Mouse (Mus musculus) megakaryocyte progenitor cell, adult 5-6 weeks (primary cell): ENCODE results near the gene Thsd4. TPM values are rescaled to one million over a fixed set of nuclear protein-coding genes. Genes with fewer than 3 reads are reported as not detected.
A peak's percentile ranks its signal among the peaks of the same experiment; 100 is the strongest.

Experiments
- ATAC-seq: replicated peaks from 2 replicates; pipeline ENCODE4 v1.8.0; 2016; ENCODE audit warnings: mild to moderate bottlenecking, moderate TSS enrichment, inconsistent platforms; ENCODE audit not compliant: poor library complexity
- total RNA-seq, 2 experiments: library from RNA; stranded (forward) in 1 of 2; stranded (reverse) in 1 of 2; fragments of 157-497, 149-512 nt in 1 of 2; fragments of 200-1000 nt in 1 of 2; gene quantifications; 2 replicates each; pipeline versions ENCODE4 v1.2.3 to v1.2.4; 2015 to 2017

Gene Thsd4
- total RNA-seq, 2 experiments from 2014 or later: 0.05 to 0.17 TPM

DNA sequence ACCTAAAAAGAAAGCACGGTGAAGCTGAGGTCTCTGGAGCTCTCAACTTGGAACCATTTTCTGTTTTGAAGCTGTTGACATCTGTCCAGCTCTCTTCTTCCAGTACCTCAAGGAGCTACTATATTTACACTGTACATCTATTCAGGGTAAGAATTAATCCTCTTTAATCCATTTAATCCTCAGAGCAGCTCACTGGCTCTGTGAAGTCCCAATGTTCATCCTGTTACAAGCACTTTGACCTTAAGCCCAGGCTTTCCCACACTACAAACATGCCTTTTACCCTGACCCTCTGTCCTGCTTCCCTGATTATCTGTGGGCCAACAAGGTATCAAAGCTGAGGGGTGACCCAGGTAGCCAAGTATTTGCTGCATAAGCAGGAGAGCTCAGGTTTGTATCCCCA, 427.6 kb downstream of the Thsd4 start:
- ATAC-seq: no peak

DNA sequence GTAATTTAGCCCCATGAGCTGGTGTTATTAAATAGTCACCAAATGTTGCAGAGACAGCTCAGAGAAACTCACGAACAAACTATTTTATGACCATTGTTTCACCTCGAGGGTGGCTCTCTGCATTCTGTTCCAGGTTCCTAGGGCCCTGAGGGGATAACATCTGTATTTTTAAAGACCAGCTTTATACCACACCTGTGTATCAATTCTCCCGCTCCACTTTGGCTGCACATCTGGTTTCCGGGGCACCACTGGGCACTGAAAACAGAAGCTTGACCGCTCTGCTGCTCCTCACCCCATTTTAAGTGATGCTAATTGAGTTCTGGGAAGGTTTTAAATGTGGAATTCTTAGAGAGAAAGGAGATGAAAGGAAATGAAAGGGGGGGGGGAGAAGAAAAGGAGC, 429.4 kb downstream of the Thsd4 start:
- ATAC-seq: no peak

DNA sequence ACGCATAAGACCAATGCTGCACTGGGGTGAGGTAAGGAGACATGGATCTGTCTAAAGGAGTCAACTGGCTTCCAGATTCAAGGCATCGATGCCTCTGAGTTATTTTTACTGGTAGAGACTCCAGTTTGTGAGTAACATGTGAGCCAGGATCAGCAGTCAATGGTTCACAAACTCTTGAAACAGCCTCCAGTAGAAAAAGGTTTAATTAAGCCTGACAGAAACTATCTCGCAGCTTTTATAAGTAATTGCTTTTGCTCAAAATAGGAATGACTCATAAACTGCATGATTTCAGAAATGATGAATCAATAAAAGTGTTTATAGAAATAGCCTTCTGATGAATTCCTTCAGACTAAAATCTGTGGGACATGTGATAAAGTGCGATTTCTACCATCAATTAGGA, 432.4 kb downstream of the Thsd4 start:
- no peak for ATAC-seq

DNA sequence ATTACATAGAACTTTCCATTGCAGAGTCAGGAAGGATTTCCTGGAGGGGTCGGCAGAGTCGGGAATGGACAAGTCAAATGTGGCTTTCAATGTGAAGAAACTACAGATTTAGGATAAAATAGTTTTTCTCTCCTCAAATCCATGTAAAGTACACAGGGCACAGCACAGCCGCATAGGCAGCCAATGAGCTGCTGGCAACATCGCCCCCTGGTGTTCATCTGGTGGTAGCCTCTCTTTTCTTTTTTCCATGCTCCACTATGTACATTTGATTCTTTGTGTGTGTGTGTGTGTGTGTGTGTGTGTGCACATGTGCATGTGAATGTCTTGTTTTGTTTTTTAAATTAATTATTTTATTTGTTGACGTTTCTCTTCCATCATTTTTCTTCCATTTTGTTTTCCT, 433.7 kb downstream of the Thsd4 start:
- ATAC-seq: 0 out of 2 replicates have a peak, but pooled peaks have one; percentile 50

DNA sequence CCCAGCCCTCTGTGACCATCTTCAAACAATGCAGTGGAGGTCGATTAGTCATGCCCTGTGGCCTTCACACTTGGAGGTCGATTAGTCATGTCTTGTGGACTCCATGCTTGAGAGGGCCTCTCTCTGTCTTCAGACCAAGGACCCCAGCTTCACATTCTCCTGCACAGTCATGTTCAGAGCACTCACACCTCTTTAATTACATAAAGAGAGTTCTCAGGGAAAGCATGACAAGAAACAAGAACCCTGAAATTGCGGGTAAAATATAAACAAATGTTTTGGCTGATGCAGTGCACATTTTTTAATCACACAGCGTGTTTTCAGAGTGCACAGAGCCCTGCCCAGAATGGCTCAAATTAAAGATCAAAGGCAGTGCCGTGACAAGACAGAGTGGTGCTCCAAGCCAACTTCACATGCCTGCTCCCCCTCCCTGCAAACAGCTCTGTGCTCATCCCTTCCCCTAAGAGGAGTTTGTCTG, 439.7 kb downstream of the Thsd4 start:
- no peak for ATAC-seq

DNA sequence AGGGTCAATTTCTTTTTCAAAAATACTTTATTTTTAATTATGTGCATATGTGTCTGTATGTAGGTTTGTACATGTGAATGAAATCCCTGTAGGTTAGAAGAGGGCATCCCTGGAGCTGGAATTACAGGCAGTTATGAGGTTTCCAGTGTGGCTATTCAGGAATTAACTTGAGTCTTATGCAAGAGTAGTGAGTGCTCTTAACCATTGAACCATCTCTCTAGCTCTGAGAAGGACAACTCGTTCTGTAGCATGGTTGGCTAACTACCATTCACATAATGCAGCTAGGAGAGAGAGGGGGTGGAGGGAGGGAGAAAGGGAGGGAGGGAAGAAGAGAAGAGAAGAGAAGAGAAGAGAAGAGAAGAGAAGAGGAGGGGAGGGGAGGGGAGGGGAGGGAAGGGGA, 444.1 kb downstream of the Thsd4 start:
- ATAC-seq: no peak

DNA sequence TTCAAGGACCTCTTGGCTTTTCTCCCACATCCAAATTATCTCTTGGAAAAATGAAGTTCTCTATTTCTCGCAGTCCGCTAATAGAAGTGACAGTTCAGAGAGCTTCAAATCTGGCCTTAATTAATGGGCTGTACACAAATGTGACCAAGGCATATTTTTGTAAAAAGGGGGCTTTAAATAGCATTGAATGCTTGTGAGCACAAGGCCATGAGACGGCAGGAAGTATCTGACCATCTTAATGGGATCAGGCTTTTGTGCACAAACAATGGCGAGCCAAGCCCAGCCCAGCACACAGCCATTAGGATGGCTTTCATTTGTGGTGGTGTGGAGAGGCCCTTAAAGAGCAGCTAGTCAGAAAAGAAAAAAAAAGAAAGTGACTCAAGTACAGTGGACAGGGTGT, 445.4 kb downstream of the Thsd4 start:
- ATAC-seq: no peak

DNA sequence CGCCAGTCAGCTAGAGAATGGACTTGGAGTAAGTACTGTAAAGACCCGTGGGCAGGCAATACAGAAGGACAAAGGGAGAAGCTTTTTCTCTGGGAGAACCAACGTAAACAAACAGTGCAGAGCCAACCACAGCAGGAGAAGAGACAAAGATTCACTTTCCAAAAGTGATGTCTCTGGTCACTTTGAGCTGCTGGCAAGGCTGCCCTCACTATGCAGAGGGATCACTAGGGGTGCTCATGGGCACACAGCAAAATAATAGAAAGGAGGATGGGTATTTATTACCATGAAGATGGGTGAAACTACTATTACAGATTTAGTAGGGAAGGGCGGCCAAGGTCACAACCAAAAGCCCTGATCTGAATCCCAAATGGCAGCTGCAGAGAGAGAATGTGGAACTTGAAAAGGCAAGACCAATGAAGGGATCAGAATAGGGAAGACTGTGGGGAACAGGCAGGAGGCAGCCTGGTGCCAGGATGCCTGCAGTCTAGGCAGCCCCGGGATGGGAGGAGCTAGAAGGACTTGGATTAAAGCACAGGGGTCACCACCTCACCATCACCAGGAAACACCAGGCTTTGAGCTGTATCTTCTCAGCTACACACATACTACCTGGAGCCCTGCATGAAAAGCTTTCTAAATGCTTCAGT, 450.1 kb downstream of the Thsd4 start:
- ATAC-seq: no peak

DNA sequence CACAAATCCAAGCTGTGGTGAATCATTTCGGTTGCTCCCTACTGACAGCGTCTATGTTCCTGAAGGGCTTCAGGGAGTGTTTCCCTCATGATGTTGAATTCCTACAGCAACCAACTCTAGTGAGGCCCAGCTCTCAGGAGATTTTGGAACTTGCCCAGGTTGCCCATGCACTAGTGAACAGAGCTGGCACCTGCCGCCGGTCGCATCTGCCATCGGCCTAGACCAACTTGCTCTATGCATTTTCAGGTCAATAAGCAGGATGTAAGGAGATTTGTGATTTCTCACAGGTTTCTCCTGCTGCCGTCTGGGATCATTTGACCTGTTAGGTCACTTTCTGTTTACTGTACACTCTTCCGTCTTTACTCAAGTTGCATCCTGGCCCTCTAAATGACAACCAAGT, 454.6 kb downstream of the Thsd4 start:
- no peak for ATAC-seq

DNA sequence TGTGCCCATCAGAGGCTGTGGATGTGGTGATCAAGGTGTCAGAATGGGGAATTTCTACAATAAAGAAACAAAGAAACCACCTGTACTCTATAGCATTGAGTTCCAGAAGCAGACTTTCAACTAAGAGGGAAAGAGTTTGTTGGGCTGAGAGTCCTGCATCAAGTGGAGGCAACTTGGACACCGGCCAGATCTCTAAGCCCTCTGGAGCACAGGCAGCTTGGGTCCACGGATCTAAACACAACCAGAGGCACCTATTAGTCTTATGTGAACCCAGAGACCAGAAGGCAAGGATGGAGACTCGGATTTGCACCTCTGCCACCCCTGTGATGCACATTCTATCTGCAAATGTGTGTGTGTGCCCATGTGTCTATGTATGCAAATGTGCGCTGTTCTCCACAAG, 456.7 kb downstream of the Thsd4 start:
- no peak for ATAC-seq

DNA sequence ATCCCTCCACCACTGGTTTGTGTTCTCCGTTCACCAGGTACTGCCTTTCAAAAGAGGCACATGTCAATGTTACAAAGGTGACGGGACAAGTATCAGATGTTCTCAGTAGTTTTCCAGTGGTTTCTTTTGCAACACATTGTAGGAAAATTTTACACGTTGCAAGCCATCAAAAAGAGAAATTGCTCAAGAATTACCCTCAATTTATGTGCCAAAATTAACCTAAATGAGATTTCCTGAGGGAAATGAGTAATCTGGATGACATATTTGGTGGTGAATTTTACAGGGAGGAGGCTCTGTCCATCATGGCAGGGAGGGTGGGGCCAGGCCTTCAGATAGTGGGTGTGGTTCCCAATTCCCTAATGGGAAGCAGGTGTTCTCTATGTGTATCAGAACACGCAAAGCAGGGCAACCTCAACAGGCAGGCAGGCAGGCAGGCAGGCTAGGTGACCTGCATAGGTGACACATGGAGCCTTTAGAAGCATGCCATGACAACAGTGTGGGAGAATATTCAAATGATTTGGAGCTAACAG, 458.6 kb downstream of the Thsd4 start:
- no peak for ATAC-seq

DNA sequence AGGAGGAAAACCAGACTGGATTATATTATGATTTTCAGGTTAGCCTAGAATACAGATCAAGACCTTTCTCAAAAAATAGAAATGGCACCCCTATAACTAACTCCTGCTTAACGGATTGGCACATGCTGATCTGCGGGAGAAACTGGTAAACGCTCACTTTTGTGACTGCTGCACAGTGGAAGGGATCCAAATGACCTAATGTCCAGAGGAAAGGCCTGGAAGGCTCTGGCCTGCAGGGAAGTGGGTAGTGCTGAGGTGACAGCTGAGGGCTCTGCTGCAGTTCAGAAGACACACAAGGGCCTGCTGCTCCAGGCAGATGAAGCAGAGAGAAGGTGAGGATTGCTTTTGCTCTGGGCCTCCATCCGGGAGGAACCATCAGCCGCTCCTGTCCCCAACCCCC, 465.7 kb downstream of the Thsd4 start:
- ATAC-seq: no peak

DNA sequence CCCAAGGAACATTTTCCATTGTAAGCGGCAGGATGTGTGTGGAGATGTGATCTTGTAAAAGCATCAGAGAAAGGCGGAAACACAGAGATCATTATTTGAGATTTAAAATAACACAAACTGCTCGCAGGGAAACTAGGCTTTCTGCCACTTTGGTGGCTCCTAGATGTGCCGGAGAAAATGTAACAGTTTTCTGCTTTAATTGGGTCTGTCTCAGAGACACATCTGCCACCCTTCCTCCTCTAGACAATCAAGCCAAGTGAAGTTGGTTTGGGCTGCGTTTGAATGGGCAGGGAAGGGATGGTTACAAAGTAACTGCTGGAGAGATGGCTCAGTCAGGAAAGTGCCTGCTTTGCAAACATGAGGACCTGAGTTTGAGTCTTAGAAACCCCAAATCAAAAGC, 466.9 kb downstream of the Thsd4 start:
- no peak for ATAC-seq

DNA sequence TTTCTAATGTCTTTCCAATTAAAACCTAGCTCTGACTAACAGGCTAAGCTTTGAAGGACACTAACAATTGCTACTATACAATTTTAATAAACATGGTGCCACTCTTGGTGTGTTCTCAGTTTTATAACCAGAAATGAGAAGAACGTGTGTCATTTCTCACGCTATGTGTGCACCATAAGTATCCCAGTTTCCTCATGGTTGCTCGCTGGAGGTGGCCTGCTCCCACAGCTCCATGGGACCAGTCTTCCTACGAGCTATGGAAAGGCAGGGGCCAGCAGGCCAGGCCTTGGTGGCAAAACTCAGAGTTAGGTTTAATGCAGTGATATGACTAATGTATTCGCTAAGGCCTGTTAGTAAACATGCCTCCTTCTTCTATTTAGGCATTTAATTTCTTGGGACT, 468.7 kb downstream of the Thsd4 start:
- ATAC-seq: no peak

DNA sequence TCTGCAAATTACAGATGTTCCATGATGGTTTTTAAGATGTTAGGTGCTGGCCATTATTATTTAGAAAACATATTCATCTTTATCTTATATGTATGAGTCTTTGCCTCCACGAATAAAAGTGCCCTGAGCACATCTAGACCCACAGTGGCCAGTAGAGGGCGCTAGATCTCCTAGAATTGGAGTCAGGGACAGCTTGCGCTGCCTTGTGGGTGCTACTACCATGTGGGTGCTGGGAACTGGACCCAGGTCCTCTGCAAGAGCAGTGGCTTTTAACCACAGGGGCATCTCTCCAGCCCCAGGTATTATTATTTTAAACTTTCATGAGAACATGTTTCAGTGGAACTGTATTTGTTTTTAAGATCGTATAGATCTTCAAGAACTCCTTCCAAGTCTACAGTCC, 469.4 kb downstream of the Thsd4 start:
- no peak for ATAC-seq

DNA sequence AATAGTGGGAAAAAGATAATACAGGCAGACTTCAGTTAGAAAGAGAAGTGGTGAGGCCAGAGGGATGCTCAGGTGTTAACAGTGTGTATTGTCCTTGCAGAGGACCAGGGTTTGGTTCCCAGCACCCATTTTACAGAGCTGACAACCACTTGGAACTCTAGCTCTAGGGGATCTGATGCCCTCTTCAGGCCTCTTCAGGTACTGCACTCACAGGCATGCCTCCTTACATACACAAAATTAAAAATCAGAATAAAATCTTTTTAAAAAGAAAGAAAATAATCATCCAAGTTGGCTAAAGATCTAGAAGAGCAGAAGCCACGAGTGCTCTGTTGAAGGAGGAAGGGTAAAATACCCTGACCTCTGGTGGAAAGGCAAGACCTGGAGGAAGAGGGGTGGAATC, 478.7 kb downstream of the Thsd4 start:
- ATAC-seq: no peak

DNA sequence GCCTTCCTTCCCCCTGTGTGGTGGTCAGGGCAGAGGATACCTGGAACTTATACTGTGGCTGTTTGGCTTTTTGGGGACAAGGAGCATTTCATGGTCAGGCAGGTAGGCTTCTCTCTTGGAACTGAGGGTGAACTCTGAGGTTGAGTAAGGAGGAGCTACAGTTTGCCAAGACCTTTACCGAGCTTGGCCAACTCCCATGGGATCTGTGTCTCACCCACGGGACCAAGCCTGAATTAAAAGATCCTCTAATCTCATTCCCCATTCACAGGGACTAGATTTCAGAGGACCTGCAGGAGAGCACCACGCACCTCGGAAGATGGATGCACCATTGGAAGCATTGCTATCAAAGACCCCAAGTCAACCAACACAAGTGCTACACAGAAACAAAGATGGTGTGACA, 487.0 kb downstream of the Thsd4 start:
- no peak for ATAC-seq

DNA sequence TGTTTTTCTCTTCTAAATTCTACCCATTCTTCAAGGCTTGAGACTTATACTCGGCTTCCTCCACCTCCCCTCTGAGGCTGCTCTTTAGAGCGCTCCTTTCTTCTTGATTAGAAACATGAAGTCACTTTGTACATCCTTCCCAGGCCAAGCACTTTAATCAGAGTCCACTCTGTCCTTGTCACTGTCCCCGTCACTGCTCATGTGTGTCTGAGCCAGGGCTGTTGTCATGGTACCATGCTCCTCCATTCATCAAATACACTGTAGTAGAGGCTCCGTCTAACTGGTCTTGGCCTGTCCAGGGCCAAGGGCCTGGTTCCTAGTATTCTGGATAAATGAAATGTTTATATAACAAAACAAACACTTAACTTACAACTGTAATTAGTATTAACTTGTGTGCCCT, 494.6 kb downstream of the Thsd4 start:
- no peak for ATAC-seq

DNA sequence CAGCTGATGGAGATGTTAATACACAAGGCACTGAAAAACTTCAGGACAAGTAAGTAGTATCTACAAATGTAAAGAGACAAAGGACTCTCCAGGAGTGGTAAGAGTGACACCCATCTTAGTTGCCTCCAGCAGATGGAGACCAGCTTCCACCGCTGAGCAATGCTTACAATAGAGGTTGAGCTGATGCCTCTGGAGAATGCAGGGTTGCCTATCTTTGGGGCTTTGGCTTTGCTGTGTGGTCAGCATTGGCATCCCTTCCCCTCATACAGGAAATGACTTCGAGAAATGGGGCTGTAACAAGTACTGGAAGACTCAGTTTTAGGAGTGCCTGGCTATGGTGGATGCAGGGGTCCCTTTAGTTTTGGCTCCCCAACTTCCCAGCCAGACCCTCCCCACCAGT, 495.1 kb downstream of the Thsd4 start:
- ATAC-seq: no peak

DNA sequence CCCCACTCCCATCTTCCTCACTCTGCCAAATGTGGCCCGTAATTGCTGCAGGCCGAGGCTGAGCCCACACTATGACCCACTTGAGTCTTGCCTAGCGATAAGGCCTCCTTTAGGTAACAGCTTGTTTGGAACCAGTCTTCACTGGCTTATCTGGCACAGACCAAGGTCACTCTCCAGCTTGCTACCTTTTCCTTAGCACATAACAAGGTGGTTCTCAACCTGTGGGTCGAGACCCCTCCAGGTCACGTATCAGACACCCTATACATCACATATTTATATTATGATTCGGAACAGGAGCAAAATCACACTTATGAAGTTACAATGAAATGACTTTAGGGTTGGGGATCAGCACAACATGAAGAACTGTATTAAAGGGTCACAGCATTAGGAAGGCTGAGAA, 495.9 kb downstream of the Thsd4 start:
- no peak for ATAC-seq

DNA sequence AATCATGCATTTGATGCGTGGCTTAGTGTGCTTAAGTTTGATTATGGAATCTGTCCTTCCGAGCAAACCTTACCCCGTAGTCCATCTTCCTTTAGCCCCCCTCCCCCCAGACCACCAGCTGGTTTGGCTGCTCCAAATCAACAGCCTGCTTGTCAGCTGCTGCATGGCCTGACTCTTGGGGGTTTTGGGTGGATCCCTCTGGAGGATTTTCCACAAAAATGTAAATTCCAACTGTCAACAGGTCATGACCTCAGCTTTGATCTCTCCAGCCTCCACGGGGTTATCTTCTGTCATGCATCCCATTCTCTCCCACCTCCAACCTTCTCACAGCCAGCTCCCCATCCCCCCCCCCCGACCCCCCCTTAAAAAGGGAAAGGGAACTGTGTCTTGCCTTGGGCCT, 496.9 kb downstream of the Thsd4 start:
- no peak for ATAC-seq

DNA sequence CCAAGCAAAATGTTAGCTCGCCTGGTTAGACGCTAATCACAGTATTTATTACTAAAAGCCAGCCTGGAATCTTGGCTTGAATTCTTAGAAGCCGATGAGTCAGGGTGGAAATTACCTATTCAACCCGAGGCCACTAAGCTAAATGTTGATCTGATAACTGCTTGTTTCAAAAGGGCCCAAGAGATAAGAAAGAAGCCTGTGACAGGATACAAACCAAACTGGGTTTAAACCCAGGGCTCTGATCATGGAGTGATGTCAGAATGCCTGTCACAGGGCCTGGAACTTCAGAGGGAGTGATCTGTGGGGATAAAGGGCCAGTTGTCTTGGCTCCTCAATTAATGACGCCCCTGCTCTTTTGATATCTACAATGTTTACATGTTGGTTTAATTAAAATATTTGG, 497.3 kb downstream of the Thsd4 start:
- ATAC-seq: no peak

DNA sequence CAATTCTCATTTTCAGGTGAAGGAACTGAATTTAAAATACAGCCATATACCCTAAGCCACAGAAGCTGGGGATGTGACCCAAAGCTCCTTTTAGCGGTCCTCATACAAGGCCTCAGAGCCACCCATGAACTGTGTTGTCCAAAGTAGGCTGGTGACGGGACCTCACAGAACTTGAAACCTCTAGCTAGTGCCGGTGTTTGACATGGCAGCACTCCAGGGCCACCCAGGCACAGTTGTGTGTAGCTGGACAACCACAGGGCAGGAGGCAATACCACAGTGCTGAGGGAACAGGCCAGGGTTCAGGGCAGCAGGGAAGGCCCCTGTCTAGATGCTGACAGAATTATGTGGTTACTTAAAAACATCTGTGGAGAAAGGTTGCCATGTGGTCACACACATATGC, 499.5 kb downstream of the Thsd4 start:
- no peak for ATAC-seq
